Mouse (Mus musculus) kidney, postnatal 14 days (tissue): ENCODE measurements at regions not wholly inside any gene's neighbourhood (a gene's known extent, or its start where the extent isn't known, plus 50 kb on each side); places are given as distances from the start of the nearest gene placed in this dataset.

ENCODE experiments used
- DNase-seq: peaks from one replicate; pipeline ENCODE4 v3.0.0; 2022; ENCODE audit warnings: mixed read lengths

DNA sequence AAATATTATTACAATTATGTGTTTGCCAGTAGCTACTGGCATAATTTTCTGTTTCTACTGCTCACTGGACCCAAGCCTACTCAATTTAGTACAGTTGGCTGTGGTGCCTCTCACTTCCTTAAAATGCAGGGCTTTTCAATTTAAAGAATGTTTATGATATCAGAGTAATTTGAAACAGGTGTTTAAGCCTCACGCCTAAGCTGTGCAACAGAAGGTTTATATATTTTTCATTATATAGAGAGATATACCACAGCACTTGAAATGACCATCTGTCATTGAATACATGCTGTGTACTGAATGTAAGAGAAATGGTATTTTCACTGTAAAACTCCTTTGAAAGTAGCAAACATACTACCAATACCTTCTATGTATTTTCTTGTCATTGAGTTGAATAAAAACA, 376.8 kb downstream of the Otol1 start:
- no peak for DNase-seq

DNA sequence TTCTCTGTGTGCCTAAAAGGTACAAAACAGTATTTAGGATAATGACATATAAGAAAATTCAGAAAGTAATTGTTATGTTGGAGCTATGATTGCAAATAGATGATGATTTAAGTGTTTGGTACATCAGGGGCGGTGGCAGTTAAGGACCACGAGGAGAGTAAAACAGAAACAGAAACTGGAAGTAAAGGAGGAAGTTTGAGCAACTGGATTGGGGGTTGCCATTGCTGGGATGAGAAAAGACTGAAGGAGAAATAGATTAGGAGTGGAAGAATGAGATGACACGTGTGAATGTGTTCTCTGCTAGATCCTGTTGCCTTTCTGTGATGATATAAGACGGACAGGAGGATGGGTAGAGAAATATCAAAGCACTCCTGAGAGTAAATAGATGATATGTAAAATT, 378.5 kb downstream of the Otol1 start:
- DNase-seq = no peak

DNA sequence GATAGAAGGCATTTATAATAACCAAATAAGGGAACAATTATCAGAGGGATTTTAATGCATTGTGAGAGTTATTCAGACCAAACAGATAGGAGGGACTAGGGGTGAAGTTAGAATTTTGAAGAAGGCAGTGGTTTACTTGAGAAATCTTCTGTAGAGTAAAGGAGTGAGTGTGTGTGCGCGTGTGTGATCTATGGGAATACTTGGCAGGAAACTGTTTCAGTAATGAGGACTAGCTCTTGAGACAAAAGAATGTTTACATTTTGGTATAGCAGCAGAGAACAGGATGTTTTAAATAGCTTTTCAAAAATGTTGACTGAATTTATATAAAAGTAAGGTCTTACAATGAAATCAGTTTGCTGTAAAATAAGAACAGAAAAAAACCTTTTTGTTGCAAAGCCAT, 393.8 kb downstream of the Otol1 start:
- no peak for DNase-seq

DNA sequence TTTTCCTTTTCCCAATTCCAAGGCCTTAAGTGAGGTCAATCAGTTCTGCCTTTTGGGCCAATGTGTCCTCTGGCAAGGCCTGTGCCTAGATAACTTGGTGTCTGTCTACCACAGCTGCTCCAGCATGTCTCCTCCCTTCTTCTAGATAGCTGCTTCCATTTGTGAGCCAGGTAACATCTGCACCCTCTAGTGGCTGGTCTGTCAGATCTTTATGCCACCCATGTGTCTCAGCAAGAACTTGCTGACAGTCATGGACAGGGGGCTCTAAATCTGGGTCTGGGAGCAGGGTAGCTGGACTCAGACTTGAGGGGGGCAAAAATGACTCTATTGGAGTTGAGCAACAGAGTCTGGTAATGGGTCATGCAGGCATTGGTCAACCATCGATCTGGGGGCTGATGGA, 399.2 kb downstream of the Otol1 start:
- peak; percentile 7 for DNase-seq

DNA sequence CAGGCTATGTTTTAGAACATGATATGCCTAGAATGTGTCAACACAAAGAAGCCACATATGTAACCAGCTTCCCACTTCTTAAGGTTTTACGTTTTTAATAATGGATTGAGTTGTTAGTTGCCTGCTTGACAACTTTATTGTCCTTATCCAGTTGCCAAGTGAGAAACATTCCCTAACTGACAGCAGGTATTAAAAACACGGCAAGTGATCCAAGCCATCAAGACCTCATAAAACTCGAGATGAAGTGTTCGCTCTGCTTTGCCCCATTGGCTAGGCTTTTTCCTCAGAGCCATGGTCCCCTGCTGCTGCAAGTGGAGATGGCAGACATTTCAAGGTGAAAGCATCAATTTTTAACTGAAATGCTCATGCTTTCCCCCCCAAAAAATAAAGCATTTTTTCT, 410.9 kb downstream of the Otol1 start:
- no peak for DNase-seq

DNA sequence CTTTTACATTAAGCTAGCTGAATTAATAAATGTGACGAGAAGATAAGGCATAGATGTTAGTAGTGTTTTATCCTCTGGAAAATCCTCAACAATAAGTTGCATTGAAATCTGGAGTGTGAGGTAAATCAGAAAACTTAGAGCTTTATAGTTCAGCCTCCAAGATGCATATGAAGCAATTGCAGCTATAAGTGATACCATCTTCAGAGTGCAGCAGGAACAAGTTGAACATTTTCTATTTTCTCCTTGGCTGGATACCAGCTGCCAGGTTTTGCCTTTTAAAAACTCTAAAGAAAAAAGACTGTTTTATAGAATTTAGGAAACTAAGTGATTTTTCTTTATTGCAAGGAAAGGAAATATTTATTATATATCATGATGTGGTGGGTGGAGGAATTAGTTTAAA, 414.6 kb downstream of the Otol1 start:
- no peak for DNase-seq

DNA sequence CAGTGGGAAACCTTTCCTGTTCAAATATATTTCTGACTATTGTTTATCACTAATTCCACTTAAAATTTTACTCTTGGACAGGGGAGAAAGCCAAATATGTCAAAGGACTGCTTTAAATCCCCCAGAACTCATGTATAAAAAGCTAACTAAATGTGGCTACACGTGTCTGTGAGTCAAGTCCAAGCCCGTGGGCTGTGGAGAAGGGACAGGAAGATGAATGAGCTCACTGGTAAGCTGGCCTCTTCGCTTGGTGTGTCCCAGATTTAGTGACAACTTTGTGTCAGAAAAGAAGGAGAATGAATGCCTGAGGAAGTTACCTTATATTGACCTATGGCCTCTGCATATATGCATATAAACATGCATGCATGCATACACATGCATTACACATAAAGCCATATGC, 415.3 kb downstream of the Otol1 start:
- DNase-seq = no peak

DNA sequence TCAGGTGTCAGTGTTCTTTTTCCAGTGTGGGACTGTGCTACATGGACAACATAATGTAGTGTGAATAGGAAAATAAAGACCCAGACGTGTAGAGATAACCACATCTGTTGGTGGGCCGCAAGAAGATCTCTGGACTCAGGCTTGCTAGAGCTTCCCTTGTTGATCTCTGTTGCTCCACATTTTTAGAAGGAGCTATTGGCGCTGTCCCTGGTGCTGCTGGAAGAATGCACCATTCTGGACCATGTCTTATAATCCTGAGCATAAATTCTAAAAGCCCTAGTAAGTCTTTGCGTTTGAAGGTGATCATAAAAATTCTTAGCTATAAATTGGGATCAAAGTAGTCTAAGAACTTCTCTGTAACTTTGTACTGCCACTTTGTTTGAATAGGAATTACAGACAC, 429.3 kb downstream of the Otol1 start:
- DNase-seq = no peak

DNA sequence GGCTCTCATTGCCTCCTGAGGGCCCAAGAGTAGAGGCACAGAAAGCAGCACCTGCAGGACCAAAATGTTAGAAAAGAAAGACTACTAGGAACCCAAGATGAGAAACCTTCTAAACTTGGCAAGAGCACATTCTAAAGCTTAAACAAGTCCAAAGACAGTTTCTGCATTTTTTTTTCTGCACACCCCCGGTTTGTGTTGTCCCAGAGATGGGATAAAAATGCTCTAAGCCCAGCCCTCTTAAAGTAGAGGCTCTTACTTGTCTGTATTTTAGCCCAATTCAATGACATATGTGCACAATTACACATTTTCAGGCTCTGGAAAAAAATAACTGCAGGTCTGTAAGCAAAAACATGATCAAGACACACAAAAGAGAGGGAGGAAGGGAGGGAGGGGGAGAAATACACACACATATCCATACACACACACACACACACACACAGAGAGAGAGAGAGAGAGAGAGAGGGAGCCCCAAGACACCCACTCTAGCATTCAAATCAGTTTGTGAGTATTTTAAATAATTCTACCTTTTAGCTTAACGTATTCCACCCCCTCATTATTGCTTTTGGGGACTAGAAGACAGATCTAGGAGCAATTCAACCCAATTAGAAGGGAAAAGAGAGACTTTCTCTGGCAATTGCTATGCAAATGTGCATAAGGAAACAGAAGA, 449.9 kb downstream of the Otol1 start:
- DNase-seq = no peak

DNA sequence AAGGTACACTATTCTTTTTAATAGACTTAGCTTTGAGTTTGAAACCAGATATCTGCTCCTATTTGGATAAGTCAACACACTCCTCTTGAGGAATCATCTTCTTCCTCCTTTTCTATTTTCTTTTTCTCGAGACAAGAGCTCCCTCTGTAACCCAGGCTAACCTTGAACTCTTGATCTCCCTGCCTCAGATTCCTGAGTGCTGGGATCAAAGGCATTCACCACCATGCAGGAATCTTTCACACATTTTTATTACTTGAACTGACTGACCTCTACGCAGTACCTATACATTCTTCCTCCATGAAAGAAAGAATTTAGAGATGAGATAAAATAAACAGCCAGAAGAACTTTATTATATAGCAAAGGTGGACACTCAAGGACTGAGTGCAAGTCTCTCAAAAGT, 453.4 kb downstream of the Otol1 start:
- no peak for DNase-seq

DNA sequence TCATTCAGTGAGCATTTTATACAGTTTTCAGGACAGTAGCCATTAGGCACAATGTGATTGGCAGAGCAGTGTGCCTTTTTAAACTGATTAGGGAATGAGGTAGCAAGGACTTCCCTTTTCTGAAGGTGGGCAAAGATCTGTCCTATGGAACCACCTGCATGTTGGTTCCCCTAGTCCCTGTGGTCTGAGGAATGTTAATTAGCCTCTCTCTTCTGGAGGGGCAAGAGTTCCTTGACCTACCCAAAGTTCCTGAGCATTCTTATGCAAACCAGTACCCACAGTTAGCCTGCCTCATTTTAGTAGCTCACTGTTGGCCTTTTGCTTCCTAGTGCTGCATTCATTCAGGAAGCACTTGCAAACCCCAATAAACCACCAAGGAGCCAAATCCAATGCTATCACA, 455.8 kb downstream of the Otol1 start:
- no peak for DNase-seq

DNA sequence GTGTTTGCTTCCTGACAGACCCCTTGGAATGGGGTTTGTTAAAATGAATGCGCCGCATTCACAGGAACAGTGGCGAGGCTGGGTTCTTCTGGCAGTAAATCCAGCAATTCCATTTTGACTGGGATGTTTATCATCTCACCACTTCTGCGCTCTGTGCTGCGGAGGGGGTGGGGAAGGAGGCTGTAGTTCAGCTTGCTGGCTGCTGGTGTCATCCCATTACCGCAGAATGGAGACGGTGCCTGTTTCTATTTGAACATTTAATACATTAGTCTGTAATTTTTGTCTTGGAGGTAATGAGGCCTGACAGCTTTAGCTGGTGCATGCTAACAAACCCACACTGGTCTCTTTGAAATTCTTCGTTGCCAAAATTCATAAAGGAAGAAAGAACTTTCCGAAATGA, 475.1 kb downstream of the Otol1 start:
- DNase-seq = peak; percentile 12

DNA sequence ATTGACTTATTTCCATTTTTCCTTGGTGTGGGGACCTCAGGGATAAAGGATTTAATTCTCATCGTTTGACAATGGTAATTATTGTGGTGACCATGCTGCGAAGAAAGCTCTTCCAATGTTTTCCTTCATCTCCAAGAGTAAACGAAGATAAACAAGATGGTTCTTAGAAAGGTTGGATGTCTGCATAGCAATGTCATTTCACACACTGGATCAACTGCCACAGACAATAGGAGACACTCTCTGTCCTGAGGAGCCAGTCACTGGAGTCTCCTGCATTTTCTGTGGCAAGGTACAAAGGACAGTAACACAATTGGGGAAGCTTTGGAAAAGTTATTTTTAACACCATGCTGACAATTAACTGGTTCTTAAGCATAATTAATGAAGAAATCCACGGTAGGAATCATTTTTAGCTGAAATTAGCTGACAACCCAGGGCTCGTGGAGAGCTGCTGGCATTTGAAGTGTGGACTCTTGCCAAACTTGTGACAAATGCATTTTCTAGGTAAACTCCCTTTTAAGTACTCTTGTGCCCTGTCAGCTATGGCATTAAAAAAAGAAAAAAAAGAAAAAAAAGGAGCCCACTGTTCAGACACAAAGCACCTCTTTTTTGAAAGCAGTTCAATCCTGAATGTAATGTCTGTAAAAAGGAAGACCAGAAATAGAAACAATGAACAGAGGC, 475.8 kb downstream of the Otol1 start:
- DNase-seq = no peak

DNA sequence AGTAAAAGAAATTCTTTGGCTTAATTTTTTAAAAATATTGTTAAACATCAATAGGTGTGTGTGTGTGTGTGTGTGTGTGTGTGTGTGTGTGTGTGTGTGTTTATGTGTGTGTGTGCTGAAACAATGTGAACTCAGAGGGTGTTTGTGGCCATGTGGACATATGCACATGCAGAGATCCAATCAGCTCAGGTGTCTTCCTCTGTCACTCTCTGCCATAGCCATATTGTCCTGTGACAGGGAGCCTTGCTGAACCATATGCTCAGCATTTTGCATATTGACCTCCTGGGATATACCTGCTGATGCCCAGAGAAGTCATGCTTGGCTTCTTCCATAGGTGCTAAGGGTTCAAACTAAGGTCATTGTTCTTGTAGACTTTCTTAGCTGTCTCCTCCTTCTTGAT, 489.0 kb downstream of the Otol1 start:
- DNase-seq = no peak

DNA sequence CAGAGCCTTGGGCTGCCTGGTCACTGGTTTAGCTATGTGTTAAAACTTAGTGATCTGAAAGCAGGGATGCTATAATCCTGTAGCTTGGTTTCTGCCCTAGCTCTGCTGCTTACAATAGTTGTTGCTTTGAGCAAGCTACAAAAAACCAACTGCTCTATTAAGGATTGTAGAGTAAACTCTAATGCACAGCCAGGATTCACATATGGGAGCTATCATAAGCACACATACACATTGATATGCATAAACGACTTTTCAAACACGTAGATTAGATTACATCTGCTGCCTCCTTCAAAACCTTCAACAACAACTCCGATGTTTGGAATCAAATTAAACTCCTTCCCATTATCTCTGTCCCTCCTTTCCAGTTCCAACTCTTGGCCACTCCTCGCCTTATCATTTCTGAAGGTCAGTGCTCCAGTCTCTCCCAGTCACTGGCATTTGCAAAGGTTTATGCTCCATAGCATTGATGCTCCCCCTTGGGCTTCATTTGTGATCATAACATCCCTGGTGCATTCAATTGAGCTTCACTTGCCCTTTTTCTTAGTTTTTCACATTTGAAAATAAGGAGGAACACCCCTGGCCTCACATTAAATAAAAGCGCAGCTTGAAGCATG, 492.9 kb downstream of the Otol1 start:
- no peak for DNase-seq

DNA sequence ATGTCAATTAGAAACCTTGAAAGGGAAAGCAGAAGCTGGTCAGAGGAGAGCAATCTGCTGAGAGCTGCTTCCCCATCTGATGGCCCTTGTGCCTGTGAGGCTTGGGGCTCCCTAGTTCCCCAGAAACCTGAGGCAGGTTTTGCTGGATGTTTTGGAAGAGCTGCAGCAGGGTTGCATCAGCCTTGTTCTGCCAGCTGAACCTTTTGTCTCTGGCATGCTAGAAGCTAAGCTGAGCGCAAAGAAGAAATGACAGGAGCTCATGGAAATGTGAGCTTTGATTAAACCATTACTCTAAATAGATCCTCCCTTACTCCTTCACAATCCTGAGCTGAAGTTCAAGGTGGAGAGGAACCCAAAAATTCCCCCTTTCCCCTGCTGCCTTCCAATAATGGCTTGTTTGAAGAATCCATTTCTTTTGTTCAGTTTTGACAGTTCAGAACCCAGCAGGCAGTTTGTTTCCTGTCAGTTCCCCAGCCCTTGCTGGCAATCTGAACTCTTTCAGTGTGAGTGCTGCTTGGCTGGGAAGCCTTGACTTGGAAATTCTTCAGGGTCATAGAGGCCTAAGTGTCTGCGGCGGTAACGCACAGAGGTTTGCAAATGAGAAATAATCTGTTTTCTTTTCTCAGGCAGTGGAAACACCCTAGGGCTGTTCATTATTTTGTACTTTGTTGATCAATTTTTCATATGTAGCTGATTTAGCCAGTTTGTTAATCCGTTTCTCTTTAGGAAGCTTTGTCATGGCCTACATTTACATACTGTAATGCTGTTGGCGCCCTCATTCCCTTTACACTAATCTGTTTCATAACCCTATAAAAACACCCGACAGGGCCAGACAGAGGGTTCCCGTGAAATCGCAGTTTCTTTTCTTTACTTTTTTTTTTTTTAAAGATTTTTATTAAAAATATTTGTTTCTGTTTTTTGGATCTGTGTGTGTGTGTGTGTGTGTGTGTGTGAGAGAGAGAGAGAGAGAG, 493.9 kb downstream of the Otol1 start:
- DNase-seq = no peak

DNA sequence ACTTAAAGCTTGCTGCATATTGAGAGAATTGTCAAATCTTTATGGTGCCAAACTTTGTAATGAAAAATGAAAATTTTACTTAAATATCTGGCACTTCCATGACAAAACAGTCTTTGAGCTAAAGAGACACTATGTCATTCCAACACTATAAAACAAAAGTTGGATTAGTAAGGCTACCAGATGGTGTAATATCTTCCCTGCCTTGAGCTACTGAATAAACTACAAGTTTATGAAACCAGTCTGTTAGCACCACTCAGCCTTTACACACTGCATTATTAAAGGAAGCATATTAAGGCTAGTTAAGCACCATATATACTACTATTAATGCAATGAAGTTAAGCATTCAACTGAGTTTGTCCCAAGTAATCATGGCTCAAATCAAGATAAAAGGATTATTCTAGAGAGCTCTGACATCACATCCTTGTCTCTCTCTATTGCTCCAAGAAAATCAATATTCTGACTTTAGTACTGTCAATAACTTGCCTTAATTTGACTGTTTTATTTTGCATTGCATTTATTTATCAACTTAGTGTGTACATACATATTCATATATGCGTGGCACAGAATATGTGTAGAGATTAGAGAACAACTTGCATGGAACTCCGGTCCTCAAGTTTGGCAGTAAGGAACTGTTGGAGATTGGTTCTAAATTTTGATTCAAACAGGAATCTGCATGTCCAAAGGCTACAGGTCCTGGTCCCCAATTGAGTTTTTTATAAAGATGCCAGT, 526.3 kb downstream of the Otol1 start:
- DNase-seq = no peak

DNA sequence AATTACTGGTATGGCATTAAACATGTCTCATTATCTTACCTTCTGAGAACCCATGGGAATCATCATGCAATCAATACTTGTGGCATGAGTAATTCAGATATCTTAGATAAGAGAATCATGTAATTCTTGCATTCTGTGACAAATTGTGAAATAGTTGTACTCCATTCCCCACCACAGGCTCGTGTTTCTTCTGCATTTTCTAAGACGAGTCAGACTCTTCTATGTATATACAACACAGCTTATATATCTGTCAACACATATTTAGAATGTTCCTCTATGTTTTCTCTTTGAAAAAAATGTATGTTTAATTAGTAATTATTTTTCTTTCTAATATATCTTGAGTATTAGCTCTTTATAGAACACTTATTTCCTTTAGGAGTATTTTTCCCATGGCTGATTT, 527.7 kb downstream of the Otol1 start:
- no peak for DNase-seq

DNA sequence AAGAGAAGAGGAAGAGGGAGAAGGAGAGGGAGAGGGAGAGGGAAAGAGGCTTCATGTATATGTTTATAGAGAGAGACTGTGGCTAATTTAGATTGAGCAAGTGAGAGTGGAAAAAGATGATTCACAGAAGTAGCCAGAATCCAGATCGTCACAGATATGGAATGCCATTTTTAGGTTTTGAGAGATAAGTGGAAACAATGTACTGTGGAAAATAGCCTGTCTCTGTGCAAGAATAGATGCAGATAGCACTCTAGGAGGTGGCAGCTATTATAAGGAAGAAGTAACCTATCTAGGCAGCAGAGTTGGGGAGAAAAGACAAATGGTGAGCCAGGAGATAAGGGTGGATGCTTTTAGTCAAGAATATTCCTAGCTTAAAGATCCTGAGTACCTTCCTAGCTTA, 536.5 kb downstream of the Otol1 start:
- no peak for DNase-seq

DNA sequence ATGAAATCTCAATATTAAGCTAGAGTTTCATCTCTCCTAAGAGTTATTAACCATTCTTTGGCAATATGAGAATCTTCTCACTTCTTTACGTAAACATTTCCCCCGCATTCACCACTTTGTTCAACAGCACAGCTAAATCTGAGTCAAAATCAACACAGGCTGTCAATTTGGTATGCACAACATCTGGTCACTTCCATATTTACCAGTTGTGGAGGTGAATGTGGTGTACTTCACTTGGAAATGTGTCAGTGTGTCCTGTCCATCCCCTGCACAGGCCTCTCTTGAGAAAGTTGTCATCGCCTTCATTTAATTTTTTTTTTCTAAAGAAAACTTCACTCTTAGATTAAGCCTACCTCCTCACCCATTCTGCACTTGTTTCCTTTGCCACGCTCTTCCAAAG, 550.4 kb downstream of the Otol1 start:
- DNase-seq = no peak

DNA sequence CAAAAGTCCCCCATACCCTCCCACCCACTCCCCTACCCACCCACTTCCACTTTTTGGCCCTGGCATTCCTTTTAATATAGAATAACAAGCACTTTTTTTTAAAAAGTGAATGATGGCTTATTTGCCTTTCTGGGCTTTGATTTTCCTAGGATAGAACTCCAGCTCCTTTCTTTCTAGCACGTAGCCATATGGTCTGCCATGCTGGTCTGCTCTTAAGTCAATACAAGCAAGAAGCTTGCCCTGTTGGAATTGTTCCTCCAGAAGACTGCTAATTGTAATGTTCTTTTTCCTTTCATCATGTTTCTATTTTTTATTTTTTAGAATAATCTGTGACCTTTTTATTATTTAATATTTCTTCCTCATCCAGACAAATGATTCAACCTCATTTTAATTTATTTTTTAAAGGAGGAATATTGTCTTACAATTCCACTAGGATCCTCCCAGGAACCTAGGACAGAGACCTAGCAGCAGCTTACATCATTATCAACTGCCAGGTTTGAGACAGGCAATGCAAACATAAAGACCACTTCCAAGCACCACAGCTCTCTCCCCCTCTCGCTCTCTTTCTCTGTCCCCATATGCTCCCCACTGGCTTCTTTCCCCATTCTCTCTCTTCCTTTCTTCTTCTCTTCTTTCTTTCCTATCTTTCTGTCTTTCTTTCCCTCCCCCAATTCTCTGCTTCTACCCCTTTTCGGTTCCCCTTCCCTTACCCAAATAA, 558.9 kb downstream of the Otol1 start:
- DNase-seq = no peak

DNA sequence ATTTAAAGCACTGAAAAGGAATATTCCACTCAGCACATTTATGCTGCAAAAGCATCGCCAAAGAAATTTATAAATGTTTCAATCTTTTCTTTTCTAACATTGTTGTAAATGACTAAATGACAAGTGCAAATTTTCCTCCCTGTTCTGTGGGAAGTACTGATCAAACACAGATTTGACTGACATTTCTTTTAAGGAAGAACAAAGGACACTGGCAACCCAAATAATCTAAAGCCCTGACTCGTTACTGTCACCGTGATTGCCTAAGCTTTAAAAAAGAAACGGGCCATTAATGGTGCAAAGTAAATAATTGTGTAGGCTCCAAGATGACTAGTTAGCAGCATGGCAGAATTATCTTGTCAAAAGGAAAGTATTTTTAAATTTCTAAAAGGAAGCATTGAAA, 587.4 kb downstream of the Otol1 start:
- no peak for DNase-seq
